Mouse (Mus musculus) MN1 (cell line): ENCODE results near the gene Chst15.

Experiments
- DNase-seq: peaks from one replicate; pipeline ENCODE4 v3.0.0-alpha.2; 2016; ENCODE audit warnings: low spot score

The Chst15 gene

DNA sequence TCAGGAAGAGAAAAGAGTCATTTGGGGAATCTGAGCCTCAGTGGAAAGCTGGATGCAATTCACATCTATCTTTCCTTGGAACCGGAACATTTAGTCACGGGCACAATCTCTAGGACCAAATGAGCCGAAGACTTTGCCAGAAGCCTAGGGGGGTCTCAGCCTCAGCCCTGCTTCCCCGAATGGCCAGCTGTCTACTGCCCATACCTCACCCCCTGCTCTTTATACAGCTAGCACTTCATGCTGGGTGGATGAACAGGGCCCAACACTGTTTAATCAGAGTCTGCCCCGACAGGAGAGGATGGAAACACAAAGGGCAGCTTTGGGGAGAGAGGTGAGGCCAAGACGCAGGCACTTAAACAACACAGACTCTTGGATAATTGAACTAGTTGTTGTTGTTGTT is 53.8 kb downstream of the Chst15 start:
- no peak for DNase-seq

DNA sequence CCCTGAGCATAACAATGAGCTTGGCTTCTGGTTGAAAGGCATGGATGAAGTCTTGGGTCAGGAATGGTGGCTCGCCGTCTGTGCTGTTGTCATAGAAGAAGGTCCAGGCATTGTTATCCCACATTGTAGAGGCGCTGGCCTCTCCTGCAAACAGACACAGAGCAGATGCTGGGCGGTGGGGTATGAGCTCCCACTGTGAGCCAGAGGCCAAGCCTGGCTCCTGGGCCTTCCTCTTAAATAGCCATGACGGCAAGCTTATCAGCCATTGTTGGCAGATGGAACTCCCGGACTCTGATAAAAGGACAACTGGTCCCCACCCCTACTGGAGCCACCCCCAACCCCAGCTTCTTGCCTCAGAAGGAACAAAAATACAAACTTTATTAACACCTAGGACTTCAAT is 54.3 kb downstream of the Chst15 start:
- DNase-seq, result peak; percentile 17

DNA sequence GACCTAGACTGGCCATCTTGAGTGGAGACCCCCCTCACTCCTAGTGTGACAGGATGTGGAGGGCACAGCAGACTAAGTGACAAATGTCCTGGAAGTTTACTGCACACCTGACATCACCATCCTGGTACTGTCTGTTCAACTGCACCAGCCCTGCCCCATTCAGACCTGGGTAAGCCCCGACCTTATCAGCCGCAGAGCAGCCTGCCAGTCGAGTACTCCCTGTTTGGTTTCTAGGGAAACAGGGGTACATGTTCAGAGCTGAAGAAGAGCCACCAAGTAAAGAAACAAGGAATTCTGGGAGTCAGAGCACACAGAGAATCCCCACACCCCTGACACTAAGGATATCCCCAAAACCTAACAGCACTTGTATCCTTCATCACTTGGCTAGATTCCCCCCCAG is 55.1 kb downstream of the Chst15 start:
- no peak for DNase-seq

DNA sequence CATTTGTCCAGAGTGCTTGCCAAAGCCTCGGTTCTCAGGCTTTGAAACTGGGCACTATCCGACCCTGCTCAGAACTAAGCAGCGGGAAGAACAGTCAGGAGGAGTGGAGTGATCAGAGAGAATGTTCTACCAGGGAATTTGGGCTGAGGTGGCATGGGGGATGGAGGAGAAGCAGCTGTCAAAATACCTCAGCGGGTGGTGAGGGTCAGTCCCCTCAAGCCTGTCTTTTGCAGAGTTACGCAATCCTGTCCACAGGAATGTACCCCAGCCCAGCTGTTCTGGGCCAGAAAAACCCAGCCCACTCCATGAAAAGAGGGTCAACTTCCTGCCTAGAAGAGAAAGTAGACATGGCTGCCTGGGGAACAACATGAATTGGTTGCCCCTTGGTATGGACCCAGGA is 56.4 kb downstream of the Chst15 start:
- no peak for DNase-seq

DNA sequence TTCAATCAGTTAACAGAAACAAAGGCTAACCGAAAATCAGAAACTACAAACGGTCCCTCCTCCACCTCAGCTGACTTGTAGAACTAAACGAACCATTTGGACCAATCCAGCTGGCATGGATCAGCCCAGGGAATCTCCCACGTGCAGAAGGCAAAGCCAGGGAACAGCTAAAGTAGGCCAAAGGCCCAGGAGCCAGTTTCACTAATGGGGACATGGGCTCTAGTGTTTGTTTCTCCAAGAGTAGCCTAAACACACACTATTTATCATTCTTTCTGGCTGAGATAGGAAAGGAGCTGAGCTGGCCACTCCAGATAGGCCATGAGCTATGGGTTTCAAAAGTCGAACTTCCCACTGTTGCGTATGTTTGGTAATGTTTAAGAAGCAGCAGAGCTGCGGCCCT is 58.2 kb downstream of the Chst15 start:
- no peak for DNase-seq

DNA sequence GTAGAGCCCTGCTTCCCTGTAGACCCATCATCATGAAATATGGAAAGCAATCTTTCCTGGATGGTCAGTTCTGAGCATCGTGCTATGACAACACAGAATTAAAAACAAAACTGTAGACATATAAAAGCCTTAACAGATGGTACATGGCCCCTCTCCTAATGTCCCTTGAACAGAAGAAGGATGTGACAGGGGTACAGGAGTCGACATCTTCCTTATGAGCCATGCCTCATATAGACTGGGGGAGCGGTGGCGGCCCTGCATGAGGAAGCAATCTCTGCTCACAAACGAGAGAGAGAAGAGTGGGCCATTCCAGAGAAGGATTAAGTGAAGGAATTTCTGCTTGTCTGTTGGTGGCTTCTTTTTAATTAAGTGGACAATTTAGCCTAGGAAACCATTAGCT is 58.8 kb downstream of the Chst15 start:
- no peak for DNase-seq

DNA sequence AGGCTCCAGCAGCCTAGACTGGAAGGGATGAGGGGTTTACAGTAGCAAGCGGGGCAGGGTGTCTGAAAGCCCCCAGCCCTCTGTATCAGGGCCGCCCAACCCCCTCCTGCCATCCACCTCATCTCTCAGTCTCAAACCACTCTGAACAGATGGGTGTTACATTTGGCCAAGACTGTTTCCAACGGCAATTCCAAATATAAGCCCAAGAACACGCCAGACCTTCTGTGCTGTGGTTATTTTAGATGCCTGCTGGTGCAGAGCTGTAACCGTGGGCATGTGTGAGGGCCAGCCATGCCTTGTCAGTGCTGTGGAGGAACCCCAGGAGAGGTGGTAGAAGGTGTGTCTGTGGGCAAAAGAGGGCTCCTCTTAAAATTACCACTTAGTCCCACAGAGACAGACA is 63.5 kb downstream of the Chst15 start:
- no peak for DNase-seq

DNA sequence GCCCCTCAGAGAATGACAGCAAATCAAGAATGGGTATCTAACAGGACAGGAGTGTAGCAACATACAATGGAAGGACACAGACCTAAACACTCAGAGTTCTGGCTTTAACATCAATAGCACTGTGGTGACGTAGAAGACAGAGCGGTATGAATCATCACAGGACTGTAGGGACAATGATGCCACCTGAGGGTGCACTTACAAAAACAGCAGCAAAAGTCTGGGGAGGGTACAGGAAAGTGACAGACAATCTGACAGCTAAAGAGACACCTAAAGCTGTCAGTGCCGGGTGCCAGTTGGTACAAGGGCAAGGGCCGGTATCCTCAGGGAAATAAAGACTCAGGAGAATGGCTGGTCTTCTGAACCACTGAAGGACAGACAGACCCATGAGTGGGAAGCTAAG is 64.0 kb downstream of the Chst15 start:
- DNase-seq, result no peak

DNA sequence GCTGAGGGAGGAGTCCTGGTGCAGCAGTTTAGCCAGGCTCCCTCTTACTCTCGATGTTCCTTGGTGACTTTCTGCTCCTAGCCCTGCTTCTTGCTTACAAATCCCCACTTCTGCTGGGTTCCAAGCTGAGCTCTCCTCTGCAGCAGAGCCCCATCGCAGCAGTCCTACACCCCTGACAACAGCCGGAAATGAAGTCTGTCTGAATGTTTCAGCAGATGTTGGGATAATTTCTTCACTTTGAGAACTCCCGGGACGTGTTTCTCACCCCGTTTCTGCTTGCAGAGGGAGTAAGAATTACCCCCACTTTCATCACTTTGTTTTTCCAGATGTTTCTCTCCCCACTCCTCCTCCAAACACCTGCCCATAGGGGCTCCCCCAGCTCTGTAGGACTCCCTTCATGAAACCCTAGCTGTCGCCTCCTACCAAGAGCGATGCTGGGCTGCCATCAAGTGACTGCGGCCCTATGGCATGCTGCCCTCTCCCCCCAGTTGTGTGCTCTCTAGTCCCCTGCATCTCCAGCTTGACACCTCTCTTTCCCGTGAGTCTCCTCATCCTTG is 67.4 kb downstream of the Chst15 start:
- no peak for DNase-seq

DNA sequence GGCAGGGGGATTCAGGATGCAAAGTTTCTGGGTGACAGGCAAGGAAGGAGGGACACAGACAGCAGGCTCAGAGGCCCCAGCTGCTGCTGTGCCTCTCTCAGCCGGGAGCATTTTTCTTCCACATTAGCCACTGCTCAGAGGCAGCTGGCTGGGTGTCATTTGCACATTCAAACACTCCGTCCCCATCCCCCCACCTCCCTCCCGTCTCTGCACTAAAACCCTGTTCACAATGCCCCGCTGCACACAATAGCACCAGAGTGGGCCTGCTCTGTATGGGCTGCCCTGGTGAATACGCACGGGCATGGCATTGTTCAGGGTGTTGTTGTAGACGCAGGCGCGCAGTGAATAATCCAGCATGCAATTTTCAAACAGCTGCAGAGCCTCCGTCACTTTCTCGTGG is 69.5 kb downstream of the Chst15 start:
- DNase-seq, result no peak

DNA sequence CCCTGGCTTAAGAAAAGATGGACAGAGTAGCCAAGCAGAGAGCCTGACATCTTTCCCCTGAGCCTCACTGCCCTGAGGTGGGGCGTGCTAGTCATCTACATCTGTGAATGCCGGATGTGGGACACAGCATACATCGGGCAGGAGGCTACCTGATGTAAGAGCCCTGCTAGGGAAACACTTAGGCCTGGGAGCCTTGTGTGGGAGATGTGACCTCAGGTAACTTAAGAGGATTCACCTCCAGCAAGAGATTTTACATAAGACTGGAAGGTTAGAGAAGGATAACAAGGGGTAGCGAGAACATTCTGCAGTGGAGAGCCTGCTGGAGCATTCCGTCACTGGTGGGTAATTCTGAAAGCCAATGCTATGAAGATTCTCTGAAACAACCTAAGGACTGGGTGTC is 69.9 kb downstream of the Chst15 start:
- no peak for DNase-seq

DNA sequence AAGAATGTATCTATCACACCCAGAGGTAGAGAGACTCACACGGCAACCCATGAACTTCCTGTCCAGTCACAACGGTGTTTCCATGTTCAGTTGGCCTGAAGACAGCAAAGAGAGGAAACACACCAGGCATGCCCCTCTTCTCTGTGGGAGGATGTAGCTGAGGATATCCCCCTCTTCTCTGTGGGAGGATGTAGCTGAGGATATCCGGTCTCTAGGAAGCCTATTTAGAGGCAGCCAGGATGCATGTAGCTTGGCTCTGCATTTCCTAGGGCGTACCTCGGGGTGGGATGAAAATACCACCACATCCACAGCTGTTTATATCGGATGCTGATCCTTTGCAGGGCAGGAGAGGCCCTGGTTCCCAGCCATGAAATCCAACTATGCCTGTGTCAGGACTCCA is 71.3 kb downstream of the Chst15 start:
- no peak for DNase-seq

DNA sequence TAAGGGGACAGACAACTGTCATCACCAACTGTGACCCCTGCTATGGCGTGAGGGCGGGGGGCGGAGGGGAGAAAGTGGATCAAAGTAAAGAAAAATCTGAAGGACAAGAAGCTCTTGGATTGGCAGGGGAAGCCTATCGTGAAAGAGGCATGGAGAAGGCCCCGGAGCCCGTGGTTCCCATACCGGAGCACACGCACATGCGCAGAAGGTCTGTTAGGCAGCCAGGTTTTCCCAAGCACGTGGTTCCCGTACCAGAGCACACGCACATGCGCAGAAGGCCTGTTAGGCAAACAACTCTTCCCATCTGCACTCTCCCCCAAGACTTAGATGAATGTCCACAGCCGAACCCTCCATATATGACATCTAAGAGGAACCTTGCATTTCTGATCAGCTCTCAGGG is 72.4 kb downstream of the Chst15 start:
- DNase-seq, result no peak

DNA sequence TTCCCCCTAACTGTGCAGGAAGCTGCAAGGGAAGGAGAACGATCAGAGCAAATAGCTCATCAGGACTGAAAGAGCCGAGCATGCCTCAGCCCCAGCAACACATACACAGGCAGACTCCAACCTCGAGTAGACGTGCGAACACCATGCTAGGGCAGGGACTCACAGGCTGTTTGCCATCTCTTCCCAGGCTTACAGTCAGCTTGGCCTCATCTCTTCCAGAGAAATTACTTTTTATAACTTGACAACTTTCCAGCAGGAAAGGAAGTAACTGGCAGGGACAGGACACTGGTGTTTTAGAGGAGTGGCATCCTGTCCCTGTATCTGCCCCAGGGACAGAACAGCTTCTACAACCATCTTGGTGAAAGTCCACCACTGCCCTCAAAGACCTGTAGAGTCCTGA is 73.8 kb downstream of the Chst15 start:
- no peak for DNase-seq

DNA sequence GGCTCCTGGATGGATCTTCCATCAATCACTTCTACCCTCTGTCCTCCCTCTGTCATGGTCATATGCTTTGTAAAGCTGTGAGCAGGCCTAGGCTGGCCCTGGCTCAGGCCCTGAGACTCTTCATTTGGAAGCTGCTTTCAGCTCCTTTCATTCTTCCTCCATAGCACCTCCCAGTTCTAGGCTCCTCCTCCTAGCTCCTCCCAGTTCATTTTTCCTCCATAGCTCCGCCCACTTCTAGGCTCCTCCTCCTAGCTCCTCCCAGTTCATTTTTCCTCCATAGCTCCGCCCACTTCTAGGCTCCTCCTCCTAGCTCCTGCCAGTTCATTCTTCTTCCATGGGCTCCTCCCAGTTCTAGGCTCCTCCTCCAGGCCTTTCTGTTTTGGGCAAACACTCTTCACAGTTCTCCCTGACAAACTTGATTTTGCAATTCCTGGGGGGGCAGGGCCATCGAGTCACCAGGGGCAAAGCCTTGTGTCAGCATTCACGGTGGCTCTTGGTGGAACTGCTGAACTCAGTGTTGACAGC is 74.3 kb downstream of the Chst15 start:
- no peak for DNase-seq

DNA sequence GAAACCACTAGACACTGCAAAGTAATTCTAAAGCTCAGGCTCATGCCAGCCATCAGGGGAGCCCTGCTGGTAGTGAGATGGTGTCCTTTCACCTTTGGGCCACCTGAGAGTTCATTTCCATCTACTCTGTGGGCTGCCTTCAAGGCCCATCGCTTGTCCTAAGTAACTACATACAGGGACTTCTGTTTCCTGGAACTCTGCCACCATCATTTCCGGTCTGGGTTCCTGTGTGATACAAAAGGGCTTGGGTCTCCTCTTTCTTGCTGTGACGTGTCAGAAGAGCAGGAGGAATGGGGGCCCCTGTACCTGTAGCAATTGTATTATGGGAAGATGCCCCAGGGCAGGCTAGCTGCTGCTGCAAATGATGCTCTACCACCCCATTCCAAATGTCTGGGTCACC is 78.1 kb downstream of the Chst15 start:
- DNase-seq, result no peak

DNA sequence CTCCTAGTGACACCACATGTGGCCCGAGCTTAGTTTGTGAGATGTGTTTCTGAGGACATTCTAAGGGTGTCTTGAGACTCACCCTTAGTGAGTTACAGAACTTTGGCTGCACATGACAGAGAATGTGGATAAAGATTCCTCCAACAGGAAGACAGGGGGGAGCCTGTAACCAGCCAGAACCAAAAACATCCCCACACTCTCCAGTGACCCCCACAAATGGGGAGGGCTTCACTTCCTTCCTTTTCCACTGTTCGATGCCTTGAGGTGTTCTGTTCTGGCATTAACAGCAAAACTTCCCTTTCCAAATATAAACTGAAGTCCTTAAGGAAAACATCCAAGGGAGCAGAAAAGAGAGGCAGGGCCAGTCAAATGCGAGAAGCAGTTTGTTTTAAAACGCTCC is 79.8 kb downstream of the Chst15 start:
- no peak for DNase-seq

DNA sequence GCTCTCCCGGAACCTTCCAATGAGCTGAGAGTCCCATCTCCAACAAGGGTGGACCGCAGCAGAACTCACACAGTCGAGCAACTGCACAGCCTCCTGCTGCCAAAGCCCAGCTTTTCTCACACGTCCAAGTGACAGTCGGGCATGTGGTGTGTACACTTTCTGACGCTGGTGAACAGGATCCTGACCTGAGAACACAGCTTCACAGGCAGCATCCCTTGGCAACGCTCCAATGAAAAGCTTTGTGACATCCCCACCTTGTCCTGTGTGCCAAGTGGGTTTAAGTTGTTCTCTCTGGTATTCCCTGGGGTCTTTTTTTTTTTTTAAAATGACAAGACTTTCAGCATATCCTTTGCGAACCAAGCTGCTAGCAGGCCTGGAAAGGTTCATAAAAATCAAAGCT is 80.2 kb downstream of the Chst15 start:
- DNase-seq, result no peak

DNA sequence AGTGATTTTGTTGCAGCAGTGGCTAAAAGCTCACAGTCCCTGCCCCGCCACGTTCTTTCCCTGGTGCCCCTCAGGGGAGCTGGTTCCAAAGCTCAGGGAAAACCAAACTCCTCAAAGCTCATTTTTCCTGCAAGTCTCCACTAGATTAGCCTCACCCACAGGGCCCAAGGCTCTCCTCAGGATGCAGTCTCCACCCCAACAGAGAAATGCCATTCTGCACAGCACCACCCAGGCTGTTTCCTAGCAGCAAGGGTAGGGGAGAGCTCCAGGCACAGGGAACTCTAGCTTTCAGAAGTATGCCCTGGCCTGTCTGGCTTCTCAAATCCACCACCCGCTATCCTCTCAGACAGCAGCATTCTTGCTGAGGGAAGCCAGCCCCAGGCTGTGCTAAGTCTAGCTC is 82.8 kb downstream of the Chst15 start:
- DNase-seq, result no peak

DNA sequence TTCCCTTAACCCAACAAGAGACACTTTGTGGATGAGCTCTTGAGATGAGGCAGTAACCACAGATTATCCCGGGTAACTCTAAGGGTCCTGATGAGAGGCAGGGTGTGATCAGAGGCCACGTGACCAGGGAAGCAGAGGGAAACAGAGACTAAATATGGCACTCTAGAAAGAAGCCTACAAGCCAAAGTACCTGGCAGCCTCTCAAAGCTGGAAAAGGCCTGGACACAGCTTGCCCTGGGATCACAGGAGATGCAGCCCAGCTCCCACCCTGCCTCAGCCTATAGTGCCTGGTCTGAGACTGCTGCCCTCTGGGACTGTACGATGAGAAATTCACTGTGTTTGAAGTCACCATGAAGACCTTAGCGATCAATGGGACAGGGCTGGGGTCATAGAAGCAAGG is 83.3 kb downstream of the Chst15 start:
- no peak for DNase-seq

DNA sequence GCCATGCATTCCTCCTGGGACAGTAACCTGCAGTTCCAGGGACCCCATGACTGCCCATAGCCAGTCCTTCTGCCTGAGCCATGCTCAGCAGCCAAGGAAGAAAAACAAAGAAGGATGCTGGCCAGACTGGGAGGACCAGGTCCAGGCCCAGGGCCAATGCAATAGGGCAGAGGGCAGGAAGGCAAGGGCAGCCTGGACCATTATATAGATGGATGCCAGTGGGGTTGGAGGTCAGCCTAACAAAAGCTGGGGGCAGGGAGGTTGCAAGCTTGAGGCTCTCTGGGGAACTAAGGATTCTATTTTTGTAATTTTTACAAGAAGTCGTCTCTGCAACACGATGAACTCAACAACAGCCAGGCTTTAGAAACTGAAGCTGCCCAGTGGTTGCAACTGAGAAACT is 84.1 kb downstream of the Chst15 start:
- DNase-seq, result no peak

DNA sequence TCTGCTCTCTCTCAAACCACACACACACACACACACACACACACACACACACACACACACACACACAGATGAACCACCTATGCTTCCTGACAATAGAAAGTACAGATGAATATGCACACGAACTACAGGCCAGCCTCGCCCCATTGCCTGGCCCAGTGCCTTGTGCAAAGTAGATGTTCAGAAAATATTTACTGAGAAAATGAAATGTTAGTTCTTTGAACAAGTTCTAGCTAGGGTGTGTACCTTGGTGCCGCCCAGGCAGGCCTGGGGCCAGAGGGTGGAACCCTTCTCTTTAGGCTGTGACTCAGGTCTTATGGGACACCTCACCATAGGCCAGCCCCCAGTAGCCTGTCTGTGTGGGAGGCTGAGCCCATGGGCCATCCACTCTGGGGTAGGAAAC is 85.6 kb downstream of the Chst15 start:
- no peak for DNase-seq

DNA sequence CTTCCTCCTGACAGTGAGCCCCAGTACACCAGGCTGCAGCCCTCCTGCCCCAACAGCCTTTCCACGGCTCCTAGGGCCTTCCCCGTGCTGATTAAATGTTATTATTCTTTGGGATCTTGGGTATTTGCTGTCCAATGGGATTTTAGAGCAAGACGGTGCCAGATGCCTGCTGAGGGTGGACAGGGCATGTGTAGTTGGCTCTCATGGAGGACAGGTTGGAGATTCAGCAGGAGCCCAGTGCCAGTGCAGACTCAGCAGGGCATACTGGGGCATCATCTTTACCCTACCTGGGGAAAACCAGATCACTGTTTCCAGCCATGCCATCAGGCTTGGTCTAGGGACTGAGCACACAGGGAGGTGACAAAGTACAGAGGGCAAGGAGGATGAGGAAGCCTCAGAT is 86.1 kb downstream of the Chst15 start:
- DNase-seq, result no peak

DNA sequence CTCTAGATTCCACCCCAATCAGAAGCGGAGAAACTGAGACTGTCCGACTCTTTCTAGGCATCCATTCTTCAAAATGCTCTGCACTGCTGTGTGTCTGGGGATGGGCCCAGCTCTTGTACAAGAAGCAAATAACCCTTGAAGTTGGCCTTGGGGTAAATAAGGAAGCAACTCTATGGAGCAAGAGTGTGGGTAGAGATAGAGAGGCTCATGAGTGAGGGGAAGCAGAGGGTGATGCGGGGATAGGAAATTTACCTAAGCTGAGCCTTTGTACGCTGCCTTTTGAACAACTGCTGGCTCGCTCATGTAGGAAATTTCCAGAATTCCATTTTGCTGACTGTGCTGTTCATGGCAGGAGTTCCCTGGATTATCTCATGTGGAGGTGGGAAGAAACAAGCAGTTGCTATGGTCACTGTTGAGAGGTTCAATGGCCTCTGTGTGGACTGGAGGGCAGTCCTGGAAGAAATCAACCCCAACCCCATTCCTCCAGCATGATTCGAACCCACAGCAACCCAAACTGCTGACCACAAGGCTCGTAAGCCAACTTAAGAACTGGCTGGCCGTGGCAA is 89.9 kb downstream of the Chst15 start:
- DNase-seq, result no peak
